Mouse (Mus musculus) forebrain, postnatal 0 days (tissue): ENCODE results near the gene Emb. TPM values are rescaled to one million over a fixed set of nuclear protein-coding genes. Genes with fewer than 3 reads are reported as not detected.

Experiments used
- ATAC-seq: fragments of 200-750 bp; cut with Nextera tagmentation; 2 replicates; pipeline ENCODE4 v1.8.0; 2017; ENCODE audit warnings: mild to moderate bottlenecking, moderate library complexity
- DNase-seq: peaks from one replicate; pipeline ENCODE4 v3.0.0-alpha.2; 2015
- H3K27ac ChIP-seq: fragments of 300-500 bp; sonication (generic); 2 replicates; pipeline ENCODE4 v1.5.1; 2014; ENCODE audit warnings: low read depth, mild to moderate bottlenecking, antibody characterized with exemption, low read length, moderate library complexity, mixed read lengths
- H3K27me3 ChIP-seq: fragments of 300-500 bp; sonication (generic); 2 replicates; pipeline ENCODE4 v1.6.1; 2014; ENCODE audit warnings: mild to moderate bottlenecking, low read length, mixed read lengths; ENCODE audit not compliant: insufficient read depth
- H3K36me3 ChIP-seq: fragments of 300-500 bp; sonication (generic); 2 replicates; pipeline ENCODE4 v1.6.1; 2014; ENCODE audit warnings: mild to moderate bottlenecking, moderate library complexity; ENCODE audit not compliant: insufficient read depth
- H3K4me1 ChIP-seq: fragments of 300-500 bp; sonication (generic); 2 replicates; pipeline ENCODE4 v1.6.1; 2014; ENCODE audit warnings: antibody characterized with exemption; ENCODE audit not compliant: insufficient read depth
- H3K4me2 ChIP-seq: fragments of 300-500 bp; sonication (generic); 2 replicates; pipeline ENCODE4 v1.6.1; 2014; ENCODE audit warnings: low read depth, mild to moderate bottlenecking, moderate library complexity
- H3K4me3 ChIP-seq: fragments of 300-500 bp; sonication (generic); 2 replicates; pipeline ENCODE4 v1.5.1; 2014; ENCODE audit warnings: low read depth, low read length, mixed read lengths
- H3K9ac ChIP-seq: fragments of 300-500 bp; sonication (generic); 2 replicates; pipeline ENCODE4 v1.6.1; 2014; ENCODE audit warnings: mild to moderate bottlenecking
- H3K9me3 ChIP-seq: fragments of 300-500 bp; sonication (generic); 2 replicates; pipeline ENCODE4 v1.6.1; 2016; ENCODE audit warnings: low read length
- CTCF ChIP-seq: sonication (generic); IDR thresholded peaks from 2 replicates; pipeline ENCODE4 v1.5.1; 2016; ENCODE audit warnings: antibody characterized with exemption, control low read depth, low read depth
- WGBS: fragments of 180-500 bp; shearing (Covaris S2); extraction: QIAGEN DNeasy Blood & Tissue Kit; methylation state at CpG from one replicate; pipeline ENCODE4 v1.1.7; 2014; 5-methylcytosine and 5-hydroxymethylcytosine counted together
- polyA plus RNA-seq: library from polyadenylated mRNA; unstranded; fragments of >200 nt; fragmentation: Nextera tagmentation; extraction: Ambion mirVana; gene quantifications from 2 replicates; pipeline ENCODE4 v1.2.1, GENCODE M21; 2015
- total RNA-seq: library from RNA; depleted of rRNA; stranded (reverse); fragments of >200 nt; gene quantifications from 2 replicates; pipeline ENCODE4 v1.2.3, GENCODE M21; 2014

Emb gene
- total and polyA plus RNA-seq, 2 experiments from 2014 or later, result 11.6 to 12.3 TPM

GRCm38 (mm10) chr13:117235530-117236212, 27.3 kb downstream of the Emb start:
- Histone ChIP-seq H3K36me3 (no peaks in the 10 kb centered on the region), H3K4me3 (no peak overlapping the region), H3K4me1 (no peaks in the 10 kb centered on the region), H3K9ac (no peak overlapping the region), H3K27ac (no peak overlapping the region), H3K27me3 (no peaks in the 10 kb centered on the region), H3K9me3 (no peaks in the 10 kb centered on the region), H3K4me2 (no peak overlapping the region)
- TF ChIP-seq CTCF, result no peak
- DNase-seq (no peak), ATAC-seq (0 out of 2 replicates have a peak, but pooled peaks have one; percentile 29)
- WGBS, result 57% methylated on average over 11 of the region's 11 CpGs

GRCm38 (mm10) chr13:117237111-117237510, 28.8 kb downstream of the Emb start:
- Histone ChIP-seq H3K27me3 (no peaks in the 10 kb centered on the region), H3K4me1 (no peaks in the 10 kb centered on the region), H3K9me3 (no peaks in the 10 kb centered on the region), H3K4me2 (no peak overlapping the region), H3K36me3 (no peaks in the 10 kb centered on the region), H3K9ac (no peak overlapping the region), H3K4me3 (no peak overlapping the region), H3K27ac (no peak overlapping the region)
- DNase-seq (no peak), ATAC-seq (no peak)
- no peak for TF ChIP-seq CTCF
- 88% methylated on average over 4 of the region's 4 CpGs for WGBS

- Histone ChIP-seq H3K27me3 (no peaks in the 10 kb centered on the region), H3K4me3 (no peak overlapping the region), H3K9ac (no peak overlapping the region), H3K4me1 (no peaks in the 10 kb centered on the region), H3K4me2 (no peak overlapping the region), H3K9me3 (no peaks in the 10 kb centered on the region), H3K27ac (no peak overlapping the region), H3K36me3 (no peaks in the 10 kb centered on the region)
- WGBS, result 87% methylated on average over 3 of the region's 3 CpGs
- ATAC-seq (no peak), DNase-seq (no peak)
- TF ChIP-seq CTCF, result no peak
These were observed 33.7 kb downstream of the Emb start for GRCm38 (mm10) chr13:117242063-117242462.

DNA sequence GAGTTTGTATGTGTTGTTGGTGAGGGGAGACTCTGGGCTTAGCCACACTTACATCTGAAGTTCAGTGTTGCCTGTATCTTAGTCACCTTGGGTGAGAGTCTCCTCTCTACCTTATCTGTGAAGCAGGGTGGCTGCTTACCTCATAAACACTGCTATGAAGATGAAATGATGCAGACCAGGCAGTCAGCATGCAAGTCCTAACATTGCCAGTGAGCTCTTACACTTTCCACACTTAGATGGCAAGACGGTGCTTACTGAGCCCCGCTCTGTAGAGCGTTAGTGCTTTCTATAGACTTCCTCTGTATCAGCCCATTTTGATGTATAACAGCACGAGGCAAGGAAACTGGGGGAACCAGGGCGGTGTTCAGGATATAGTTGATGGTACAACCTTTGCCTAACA, 34.3 kb downstream of the Emb start:
- H3K27ac ChIP-seq, result no peak overlapping the region
- H3K9ac ChIP-seq, result no peak overlapping the region
- ATAC-seq (no peak), DNase-seq (no peak)
- H3K4me1 ChIP-seq, result no peaks in the 10 kb centered on the region
- 90% methylated on average over 5 of the region's 5 CpGs for WGBS
- TF ChIP-seq CTCF, result no peak
- no peak overlapping the region for H3K4me3 ChIP-seq
- no peaks in the 10 kb centered on the region for H3K27me3 ChIP-seq
- no peaks in the 10 kb centered on the region for H3K9me3 ChIP-seq
- H3K4me2 ChIP-seq, result no peak overlapping the region
- H3K36me3 ChIP-seq, result no peaks in the 10 kb centered on the region

DNA sequence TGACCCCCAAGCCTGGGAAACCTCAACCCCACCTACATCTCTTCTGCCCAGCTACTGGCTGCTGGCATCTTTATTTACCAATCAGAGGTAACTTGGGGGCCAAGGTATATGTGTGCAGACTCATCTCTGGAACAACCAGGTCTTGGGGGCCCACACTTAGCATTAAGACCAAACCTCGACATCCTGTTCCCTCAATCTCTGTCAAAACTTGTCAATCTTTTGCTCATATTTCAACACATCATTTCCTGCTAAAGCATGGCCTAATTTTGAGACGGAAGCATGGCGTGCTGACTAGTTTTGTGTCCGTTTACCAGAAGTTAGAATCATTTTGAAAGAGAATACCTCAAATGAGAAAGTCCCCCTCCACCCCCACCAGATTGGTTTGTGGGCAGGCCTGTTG, 52.4 kb downstream of the Emb start:
- H3K27me3 ChIP-seq, result no peaks in the 10 kb centered on the region
- WGBS, result 87% methylated on average over 4 of the region's 4 CpGs

GRCm38 (mm10) chr13:117266156-117266555, 57.8 kb downstream of the Emb start:
- Histone ChIP-seq H3K27me3 (no peaks in the 10 kb centered on the region), H3K27ac (no peak overlapping the region), H3K4me2 (no peak overlapping the region), H3K9ac (no peak overlapping the region), H3K4me1 (no peaks in the 10 kb centered on the region), H3K36me3 (no peaks in the 10 kb centered on the region), H3K9me3 (no peaks in the 10 kb centered on the region), H3K4me3 (no peak overlapping the region)
- whole genome bisulfite sequencing, result 83% methylated on average over 2 of the region's 2 CpGs
- DNase-seq, result no peak
- no peak for TF ChIP-seq CTCF
- no peak for ATAC-seq

More for the DNA sequence above, 52.4 kb downstream of the Emb start:
- Histone ChIP-seq H3K4me3 (no peak overlapping the region), H3K36me3 (no peaks in the 10 kb centered on the region), H3K4me1 (no peaks in the 10 kb centered on the region), H3K9ac (no peak overlapping the region), H3K9me3 (no peaks in the 10 kb centered on the region), H3K27ac (no peak overlapping the region), H3K4me2 (no peak overlapping the region)
- no peak for ATAC-seq
- no peak for TF ChIP-seq CTCF
- DNase-seq, result no peak

DNA sequence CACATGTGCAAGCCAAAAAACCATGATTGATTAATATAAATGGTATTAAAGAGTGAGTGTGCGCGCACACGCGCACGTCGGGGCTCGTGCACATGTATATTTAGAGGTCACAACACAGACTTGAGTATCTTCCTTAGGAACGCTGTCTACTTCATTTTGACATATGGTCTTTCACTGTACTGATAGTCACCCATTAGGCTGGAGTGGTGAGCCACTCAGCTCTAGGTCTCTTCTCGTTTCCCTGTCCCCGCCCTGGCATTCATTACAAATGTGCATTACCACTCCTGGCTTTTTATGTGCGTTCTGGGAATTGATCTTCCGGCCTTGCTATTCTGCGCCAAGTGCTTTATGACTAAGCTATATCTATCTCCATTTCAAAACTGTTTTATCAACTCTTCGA, 59.6 kb downstream of the Emb start:
- no peaks in the 10 kb centered on the region for H3K4me1 ChIP-seq
- DNase-seq (no peak), ATAC-seq (no peak)
- no peak overlapping the region for H3K4me3 ChIP-seq
- no peak overlapping the region for H3K4me2 ChIP-seq
- 97% methylated on average over 14 of the region's 14 CpGs for WGBS
- H3K9ac ChIP-seq, result no peak overlapping the region
- no peaks in the 10 kb centered on the region for H3K9me3 ChIP-seq
- H3K27me3 ChIP-seq, result no peaks in the 10 kb centered on the region
- TF ChIP-seq CTCF, result no peak
- no peaks in the 10 kb centered on the region for H3K36me3 ChIP-seq
- no peak overlapping the region for H3K27ac ChIP-seq
